Mouse (Mus musculus): Measurements from ENCODE around the gene Cdkal1. TPM values are rescaled to one million over a fixed set of nuclear protein-coding genes. Genes with fewer than 3 reads are reported as not detected.

The Cdkal1 gene
- total and polyA plus RNA-seq, 3 experiments, result 8.7 to 13.7 (median 9.5) TPM

DNA sequence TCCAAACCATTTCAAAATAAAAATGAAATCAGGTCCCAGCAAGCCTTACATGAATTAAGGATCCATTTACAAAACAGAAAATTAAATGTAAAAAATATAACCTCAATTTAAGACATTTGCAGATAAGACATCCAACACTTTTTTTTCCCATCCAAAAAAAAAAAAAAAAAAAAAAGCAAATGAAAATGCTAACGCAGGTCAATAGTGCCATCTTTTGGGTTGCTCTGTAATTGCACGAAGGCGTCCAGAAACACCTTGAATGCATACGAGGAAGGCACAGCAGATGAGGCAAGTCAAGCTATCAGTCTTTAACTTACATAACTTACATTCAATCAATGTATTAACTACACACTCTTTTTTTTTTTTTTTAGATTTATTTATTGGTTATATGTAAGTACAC is 20.3 kb downstream of the Cdkal1 start (continued):
- TF ChIP-seq MEF2A (IDR thresholded peaks at IDR 0.05; ENCODE audit: borderline replicate concordance, low read depth, low read length) (no peak), TBP (conservative IDR thresholded peaks at IDR 0.05; ENCODE audit: low read depth, low read length) (no peak), ZC3H11A (IDR thresholded peaks at IDR 0.05; ENCODE audit: low read depth, low read length) (no peak), JUND (conservative IDR thresholded peaks at IDR 0.05; ENCODE audit: low read depth, low read length) (no peak)

DNA sequence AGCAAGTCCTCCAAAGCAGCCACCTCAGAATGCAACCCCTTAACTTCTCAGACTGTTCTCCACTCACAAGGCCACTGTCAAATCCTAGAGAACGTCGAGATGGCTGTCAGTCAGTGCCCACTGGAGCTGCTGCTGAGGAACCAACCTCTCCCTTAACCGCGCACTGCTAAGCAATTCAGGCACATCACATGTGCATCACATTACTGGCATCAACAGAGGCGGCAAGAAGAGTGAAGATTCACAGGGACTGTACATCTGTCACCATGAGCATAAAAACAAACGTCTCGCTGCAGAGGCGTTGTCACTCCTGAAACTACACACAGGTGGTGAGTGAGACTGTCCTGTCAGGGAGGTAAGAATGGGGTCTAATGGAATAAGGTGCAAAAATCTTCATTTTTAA is 21.7 kb downstream of the Cdkal1 start:
- Histone ChIP-seq H3K36me3 (replicated peaks in 1 of 2; ENCODE audit: control insufficient read depth in 1 of 2, insufficient read depth in 1 of 2, low read length in 1 of 2) (peaks cover 18 to 43% of the 10 kb centered on the region in 2 experiments), H3K27me3 (replicated peaks) (no peaks in the 10 kb centered on the region), H3K9me3 (replicated peaks; ENCODE audit: low read length) (no peaks in the 10 kb centered on the region), H3K9ac (ENCODE audit: insufficient read depth, low read depth) (no peak overlapping the region), H3K4me1 (ENCODE audit: control insufficient read depth in 1 of 2, insufficient read depth in 2 of 2) (no peaks in the 10 kb centered on the region), H3K4me2 (ENCODE audit: insufficient read depth, low read depth, poor library complexity, severe bottlenecking) (no peak overlapping the region), H3K4me3 (replicated peaks in 1 of 3; ENCODE audit: low read depth in 2 of 3, low read length in 2 of 3, poor library complexity in 1 of 3) (no peak overlapping the region), H3K27ac (ENCODE audit: insufficient read depth, low read depth) (no peak overlapping the region), H3K79me2 (replicated peaks; ENCODE audit: control insufficient read depth, extremely low read depth, insufficient read depth, poor library complexity, severe bottlenecking) (0 out of 2 replicates have a peak, but pooled peaks cover 3% of the 10 kb centered on the region)
- dilution Hi-C loops (cut with MboI; ENCODE audit: extremely low pct_ligation_motif_present, extremely low pct_unique_long_range_greater_than_20kb, low sequenced_read_pairs) (no loop called here), in situ Hi-C loops (cut with MboI; ENCODE audit: low pct_ligation_motif_present, low pct_unique_long_range_greater_than_20kb, low sequenced_read_pairs) (no loop called here)
- no peak for TF ChIP-seq USF1 (IDR thresholded peaks at IDR 0.05; ENCODE audit: low read depth, low read length)
- TF ChIP-seq SMC3 (IDR thresholded peaks at IDR 0.05; ENCODE audit: low read depth, low read length), result no peak
- TF ChIP-seq RCOR1 (conservative IDR thresholded peaks at IDR 0.05; ENCODE audit: low read depth, low read length), result no peak
- no peak for TF ChIP-seq MAX (IDR thresholded peaks at IDR 0.05; ENCODE audit: low read length)
- TF ChIP-seq GABPA (IDR thresholded peaks at IDR 0.05; ENCODE audit: insufficient replicate concordance, low read depth, low read length), result no peak
- TF ChIP-seq IRF4 (IDR thresholded peaks at IDR 0.05; ENCODE audit: low read depth, low read length), result no peak
- TF ChIP-seq NRF1 (IDR thresholded peaks at IDR 0.05; ENCODE audit: low read depth, low read length), result no peak
- no peak for TF ChIP-seq MAZ (IDR thresholded peaks at IDR 0.05; ENCODE audit: low read depth, low read length)
- TF ChIP-seq POLR2A (IDR thresholded peaks at IDR 0.05; ENCODE audit: low read depth, low read length), result no peak
- no peak for TF ChIP-seq BHLHE40 (IDR thresholded peaks at IDR 0.05; ENCODE audit: low read depth, low read length)
- TF ChIP-seq JUND (conservative IDR thresholded peaks at IDR 0.05; ENCODE audit: low read depth, low read length), result no peak
- no peak for TF ChIP-seq CHD1 (IDR thresholded peaks at IDR 0.05; ENCODE audit: low read depth, low read length)
- TF ChIP-seq ZC3H11A (IDR thresholded peaks at IDR 0.05; ENCODE audit: low read depth, low read length), result no peak
- TF ChIP-seq RAD21 (IDR thresholded peaks at IDR 0.05; ENCODE audit: low read depth, low read length), result no peak
- TF ChIP-seq TCF12 (IDR thresholded peaks at IDR 0.05; ENCODE audit: low read depth, low read length), result no peak
- no peak for TF ChIP-seq MEF2A (IDR thresholded peaks at IDR 0.05; ENCODE audit: borderline replicate concordance, low read depth, low read length)
- no peak for TF ChIP-seq POLR2AphosphoS2 (IDR thresholded peaks at IDR 0.05; ENCODE audit: low read depth, low read length)
- no peak for DNase-seq (ENCODE audit: extremely low read depth)

DNA sequence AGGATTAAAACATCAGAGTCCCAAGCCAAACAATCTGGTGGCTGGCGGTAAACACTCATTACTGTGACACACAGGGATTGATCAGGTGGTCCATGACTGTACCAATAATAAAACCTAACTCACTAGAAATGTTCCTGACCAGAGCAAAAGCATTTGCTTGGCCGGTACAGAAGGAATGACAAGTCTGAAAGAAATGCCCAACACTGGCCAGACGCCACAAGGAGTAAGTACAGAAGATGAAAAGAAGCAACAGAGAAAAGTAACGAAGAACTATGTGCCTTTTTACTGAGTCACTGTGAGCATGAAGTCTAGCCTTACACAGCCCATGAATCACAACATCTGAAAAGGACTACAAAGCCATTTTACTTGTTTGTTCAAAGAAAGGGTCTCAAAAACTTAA is 24.3 kb downstream of the Cdkal1 start:
- Histone ChIP-seq H3K79me2 (replicated peaks; ENCODE audit: control insufficient read depth, extremely low read depth, insufficient read depth, poor library complexity, severe bottlenecking) (no peaks in the 10 kb centered on the region), H3K9ac (ENCODE audit: insufficient read depth, low read depth) (no peak overlapping the region), H3K27me3 (replicated peaks) (no peaks in the 10 kb centered on the region), H3K9me3 (replicated peaks; ENCODE audit: low read length) (no peaks in the 10 kb centered on the region), H3K27ac (ENCODE audit: insufficient read depth, low read depth) (no peak overlapping the region), H3K4me1 (ENCODE audit: control insufficient read depth in 1 of 2, insufficient read depth in 2 of 2) (no peaks in the 10 kb centered on the region), H3K4me2 (ENCODE audit: insufficient read depth, low read depth, poor library complexity, severe bottlenecking) (no peak overlapping the region), H3K36me3 (replicated peaks in 1 of 2; ENCODE audit: control insufficient read depth in 1 of 2, insufficient read depth in 1 of 2, low read length in 1 of 2) (peaks cover 5 to 22% of the 10 kb centered on the region in 2 experiments), H3K4me3 (replicated peaks in 1 of 3; ENCODE audit: low read depth in 2 of 3, low read length in 2 of 3, poor library complexity in 1 of 3) (no peak overlapping the region)
- dilution Hi-C loops (cut with MboI; ENCODE audit: extremely low pct_ligation_motif_present, extremely low pct_unique_long_range_greater_than_20kb, low sequenced_read_pairs) (no loop called here), in situ Hi-C loops (cut with MboI; ENCODE audit: low pct_ligation_motif_present, low pct_unique_long_range_greater_than_20kb, low sequenced_read_pairs) (no loop called here)
- TF ChIP-seq E2F4 (IDR thresholded peaks at IDR 0.05; ENCODE audit: insufficient replicate concordance, low read depth, low read length), result no peak
- no peak for TF ChIP-seq SMC3 (IDR thresholded peaks at IDR 0.05; ENCODE audit: low read depth, low read length)
- no peak for TF ChIP-seq EP300 (IDR thresholded peaks at IDR 0.05; ENCODE audit: low read length)
- no peak for TF ChIP-seq MXI1 (IDR thresholded peaks at IDR 0.05; ENCODE audit: low read depth, low read length)
- TF ChIP-seq KAT2A (IDR thresholded peaks at IDR 0.05; ENCODE audit: insufficient replicate concordance, low read length), result no peak
- TF ChIP-seq CHD2 (IDR thresholded peaks at IDR 0.05; ENCODE audit: low read length), result no peak
- DNase-seq (ENCODE audit: extremely low read depth), result no peak
